Mouse (Mus musculus): ENCODE results near the gene Stx18.

Gene Stx18

DNA sequence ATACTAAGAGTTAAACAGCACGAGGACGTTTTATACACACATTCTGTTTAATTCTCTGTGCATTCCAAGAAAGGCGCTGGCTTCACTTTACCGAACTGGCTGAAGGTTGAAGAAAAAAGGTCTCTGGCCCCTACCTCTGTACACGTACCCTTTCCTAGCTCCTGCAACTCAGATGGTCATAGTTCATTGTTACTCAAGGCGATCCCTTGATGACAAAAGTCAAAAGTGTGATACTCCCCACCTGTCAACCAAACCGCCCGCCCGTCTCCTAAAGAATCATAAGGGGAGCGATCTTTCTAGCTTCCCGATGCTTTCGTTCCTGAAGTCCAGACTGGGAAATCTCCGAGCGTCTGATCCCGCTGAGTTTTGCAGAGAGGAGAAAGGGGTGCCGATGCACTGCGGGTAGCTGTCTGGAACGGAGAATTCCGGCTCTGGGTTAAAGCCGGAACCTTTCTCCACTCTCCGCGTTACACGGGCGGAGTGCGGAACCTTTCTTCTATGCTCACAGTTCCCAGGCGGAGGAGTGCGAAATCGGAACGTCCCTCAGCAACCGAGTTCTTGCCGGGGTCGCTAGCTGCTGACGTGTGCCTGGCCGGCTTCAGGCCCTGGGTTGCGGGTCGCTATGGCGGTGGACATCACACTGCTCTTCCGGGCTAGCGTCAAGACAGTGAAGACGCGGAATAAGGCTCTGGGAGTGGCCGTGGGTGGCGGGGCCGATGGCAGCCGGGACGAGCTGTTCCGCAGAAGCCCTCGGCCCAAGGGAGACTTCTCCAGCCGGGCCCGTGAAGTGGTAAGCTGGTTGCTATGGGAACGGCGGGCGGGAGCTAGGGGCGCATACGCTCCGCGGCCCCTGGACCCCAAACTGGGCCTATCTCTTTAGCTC lies at the start of gene Stx18:
Gene Stx18, plus strand, starts transcription at position 33 of the 883 bp plus-strand sequence.
- DNase-seq (ENCODE audit: low read depth, low spot score) = peak; percentile 63

DNA sequence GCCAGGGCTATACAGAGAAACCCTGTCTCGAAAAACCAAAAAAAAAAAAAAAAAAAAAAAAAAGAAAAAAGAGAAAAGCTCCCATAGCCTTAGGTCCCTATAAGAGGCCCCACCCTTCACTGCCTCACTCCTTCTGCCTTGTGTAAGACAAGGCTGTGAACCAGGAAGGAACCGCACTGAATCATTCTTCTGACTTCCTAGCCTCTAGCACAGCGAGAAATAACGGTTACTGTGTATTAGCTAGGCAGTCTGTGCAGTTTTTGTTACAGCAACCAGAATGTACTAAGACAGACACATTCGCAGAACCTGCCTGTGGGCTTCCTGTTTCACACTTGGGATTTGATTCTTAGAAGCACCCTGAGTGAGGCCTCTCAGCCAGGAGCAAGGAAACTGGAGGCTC lies 46.2 kb upstream of the Stx18 start:
- no peak for DNase-seq (ENCODE audit: low read depth, low spot score)

DNA sequence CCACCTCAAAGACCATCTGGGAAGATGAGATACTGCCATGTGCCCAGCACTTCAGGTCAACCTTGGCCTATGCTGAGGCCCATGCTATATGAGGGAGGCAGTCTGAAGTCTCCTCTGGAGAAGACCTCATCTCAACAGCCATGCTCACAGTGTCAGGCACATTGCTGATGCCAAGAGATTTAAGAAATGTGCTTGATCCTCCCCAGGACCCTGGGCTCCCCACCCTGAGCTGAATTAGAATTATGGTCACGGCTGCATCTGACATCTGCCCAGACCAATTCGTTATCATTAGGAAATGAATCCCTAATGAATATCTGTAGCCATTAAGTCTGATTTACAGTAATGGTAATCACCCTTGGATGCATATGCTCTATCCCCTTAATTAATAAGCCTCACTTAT lies 39.7 kb upstream of the Stx18 start:
- no peak for DNase-seq (ENCODE audit: low read depth, low spot score)

DNA sequence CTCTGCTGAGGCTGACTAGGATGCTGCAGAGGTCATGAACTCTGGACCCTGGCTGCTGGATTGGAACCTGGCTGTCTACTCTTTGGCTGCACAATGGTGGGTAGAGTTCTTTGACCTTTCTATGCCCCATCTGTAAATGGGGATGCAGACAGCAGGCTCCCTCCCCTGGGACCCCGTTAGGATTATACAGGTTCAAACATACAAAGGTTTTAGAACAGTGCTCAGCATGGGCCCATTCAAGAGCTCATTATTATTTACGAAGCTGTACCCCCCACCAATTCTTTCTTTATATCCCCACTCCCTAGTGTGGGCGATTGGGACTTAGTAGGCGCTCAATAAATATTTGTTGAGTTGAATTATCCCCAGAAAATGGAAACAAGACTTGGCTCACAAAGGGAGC lies 36.0 kb upstream of the Stx18 start:
- DNase-seq (ENCODE audit: low read depth, low spot score) = no peak

DNA sequence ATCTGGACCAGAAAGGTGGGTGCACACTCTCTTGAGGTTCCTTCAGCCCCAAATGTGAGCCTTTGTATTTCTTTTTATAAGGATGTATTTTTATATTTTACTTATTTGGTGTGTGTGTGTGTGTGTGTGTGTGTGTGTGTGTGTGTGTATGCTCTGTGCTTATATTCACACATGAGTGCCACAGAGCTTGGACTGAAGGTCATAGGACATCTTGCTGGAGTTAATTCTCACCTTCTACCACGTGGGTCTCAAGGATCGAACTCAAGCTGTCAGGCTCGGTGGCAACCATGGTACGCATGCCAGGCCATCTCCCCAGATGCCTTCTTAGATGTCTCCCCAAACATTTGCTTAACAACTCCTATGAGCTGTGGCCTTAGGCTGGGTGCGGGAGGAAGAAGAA lies 33.8 kb upstream of the Stx18 start:
- DNase-seq (ENCODE audit: low read depth, low spot score) = no peak

DNA sequence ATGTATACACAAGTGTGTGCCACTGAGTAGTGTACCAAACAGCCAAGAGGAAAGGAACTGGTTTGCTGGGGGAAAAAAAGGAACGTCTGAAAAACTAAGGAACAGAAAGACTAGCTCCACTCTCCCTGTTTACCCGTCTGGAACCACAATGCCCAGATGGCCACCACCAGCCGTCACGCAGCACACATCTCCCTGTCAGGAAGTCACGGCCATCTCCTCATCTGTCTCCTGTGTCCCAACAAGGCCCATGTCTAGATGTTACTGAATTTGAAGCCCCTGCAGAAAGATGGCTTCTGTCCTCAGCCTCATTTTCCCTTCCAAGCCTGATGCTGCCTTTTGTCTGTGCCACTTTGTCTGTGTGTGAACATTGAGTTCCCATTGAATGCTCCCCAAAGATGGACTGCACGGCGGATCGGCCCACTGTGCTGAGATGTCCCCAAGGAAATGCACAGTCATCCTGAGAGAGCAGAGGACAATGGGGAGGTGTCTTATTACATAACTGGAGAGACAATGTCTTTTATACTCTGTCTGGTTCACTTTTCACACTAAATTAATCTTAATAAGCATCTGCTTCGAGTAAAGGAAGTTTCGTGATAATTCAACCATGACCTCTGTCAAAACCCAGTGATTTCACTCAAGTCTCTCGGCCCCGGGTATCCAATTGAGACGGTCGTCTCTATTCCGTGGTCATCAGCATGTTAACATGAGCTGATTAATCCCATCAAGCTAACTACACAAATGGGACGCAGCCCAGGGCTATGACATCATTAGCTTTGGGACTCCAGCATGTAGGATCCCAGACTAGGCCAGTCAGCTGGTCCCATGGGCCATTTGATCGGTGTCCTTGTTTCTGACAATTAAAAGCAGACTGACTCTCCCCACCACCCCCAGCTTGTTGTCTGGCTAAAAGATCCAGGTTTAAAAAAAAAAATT lies 31.9 kb upstream of the Stx18 start:
- no peak for DNase-seq (ENCODE audit: low read depth, low spot score)

DNA sequence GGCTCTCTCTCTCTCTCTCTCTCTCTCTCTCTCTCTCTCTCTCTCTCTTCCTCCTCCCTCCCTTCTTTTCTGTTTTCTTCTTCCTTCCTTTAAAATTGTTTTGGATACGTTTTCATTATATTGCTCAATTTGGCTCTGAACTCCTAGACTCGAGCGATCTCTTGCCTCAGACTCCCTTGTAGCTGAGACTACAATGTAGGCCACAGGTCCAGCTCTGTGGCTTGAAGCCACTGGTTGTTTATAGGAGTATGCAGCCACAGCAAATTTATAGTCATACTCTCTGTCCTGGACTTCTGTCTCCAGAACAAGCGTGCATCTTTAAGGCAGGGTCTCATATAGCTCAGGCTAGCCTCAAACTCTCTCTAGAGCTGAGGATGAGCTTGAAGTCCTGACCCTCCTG lies 29.5 kb upstream of the Stx18 start:
- no peak for DNase-seq (ENCODE audit: low read depth, low spot score)

DNA sequence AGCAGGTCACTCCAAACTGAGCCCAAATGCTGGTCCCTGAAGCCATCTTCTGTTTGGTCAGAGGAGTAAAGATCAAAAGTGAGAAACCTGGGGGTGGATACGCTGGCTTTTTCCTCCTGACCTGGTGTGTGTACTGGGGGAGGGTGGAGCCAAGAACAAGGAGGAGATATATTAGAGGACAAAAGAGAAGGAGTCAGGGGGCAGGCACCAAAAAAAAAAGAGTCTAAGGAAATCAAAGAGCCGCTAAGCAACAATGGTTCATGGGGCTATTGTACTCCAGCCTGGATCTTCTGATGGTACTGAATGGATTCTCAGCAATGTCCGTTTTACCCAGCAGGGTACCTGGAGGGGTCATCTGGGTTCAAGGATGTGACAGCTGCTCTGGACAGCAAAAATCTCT lies 23.6 kb upstream of the Stx18 start:
- DNase-seq (ENCODE audit: low read depth, low spot score) = no peak

DNA sequence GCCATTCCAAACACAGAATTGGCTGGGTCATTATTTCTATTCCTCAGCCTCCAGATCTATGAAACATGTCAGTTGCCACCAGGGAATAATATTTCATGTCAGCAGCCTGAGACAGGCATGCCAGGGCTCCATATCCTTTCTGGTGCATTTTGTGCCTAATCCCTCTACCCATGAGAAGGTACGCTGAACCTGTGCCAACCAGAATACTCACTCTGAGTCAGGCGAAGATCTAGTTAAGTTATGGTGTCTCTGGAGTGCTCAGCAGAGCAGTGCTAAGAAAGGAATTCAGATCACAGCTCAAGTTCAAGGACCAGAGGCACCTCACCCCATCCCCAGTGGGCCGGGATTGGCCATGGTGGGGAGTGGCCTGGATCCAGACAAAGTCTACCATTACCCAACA lies 21.6 kb upstream of the Stx18 start:
- DNase-seq (ENCODE audit: low read depth, low spot score) = peak; percentile 28

DNA sequence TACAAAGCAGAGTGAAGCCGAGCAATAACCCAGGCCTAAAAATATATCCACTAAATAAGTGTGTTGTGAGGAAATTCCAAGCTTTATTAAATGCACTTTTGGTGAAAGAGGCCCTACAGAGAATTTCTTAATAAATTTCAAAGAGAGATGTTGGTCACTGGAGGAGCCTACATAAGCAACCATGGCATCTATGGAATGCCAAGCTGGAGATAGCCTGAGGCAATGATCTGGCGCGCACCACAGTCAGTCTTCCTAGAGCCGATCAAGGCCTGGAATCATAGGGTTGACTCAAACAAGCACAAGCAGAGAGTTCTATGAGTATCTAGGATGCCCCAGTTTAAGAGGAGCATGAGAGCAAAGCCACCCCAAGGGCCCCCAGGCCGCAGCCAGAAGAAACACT lies 10.9 kb upstream of the Stx18 start:
- no peak for DNase-seq (ENCODE audit: low read depth, low spot score)

DNA sequence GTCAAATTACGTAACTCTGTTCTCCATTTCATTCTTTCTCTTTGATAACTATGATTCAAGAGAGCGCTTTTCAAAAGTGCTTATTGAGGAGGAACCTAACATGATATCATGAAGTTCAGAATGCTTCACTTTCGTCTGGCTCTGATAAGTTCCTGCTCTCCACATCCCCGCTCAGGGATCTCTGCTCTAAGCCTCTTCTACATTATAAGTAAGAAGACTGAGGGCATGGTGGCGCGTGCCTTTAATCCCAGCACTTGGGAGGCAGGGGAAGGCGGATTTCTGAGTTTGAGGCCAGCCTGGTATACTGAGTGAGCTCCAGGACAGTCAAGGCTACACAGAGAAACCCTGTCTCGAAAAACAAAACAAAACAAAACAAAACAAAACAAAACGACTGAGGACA lies 268 bp upstream of the Stx18 start:
- DNase-seq (ENCODE audit: low read depth, low spot score) = no peak

DNA sequence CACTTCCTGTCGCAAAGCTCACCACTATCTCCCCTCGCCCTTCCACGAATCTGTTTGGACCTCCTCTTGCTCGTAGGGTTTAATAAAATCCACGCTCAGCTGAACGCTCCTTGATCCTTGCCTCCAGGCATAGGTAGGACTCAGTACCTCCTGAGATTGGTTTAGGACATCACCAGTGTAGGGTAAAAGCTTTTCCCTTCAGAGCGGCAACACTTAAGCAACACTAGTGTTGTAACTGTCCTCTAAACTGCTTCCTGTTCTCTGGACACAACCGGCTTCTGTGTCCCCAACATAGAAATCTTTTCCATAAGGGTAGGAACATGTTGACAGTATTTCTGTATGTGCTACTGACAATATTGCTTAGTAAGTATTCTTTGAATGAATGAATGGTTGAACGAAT lies 1.3 kb downstream of the Stx18 start:
- no peak for DNase-seq (ENCODE audit: low read depth, low spot score)

DNA sequence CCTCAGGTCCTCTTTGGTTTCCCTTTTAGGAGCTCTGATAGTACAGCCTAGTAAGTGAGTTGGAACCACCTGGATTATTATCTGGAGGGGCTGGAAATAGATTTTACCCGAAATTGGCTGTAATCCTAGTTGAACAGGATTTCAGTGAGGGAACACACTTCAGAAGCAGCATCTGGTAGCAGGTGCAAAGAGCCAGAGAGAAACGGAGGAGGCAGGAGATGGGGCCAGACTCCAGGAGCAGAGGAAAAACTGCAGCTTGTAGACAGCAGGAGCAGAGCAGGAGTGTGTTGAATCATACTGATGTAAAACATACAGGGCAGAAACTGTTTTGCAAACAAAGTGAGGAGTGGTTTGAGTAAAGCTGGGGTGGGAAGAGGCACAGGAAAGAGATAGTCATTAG lies 6.4 kb downstream of the Stx18 start:
- no peak for DNase-seq (ENCODE audit: low read depth, low spot score)

DNA sequence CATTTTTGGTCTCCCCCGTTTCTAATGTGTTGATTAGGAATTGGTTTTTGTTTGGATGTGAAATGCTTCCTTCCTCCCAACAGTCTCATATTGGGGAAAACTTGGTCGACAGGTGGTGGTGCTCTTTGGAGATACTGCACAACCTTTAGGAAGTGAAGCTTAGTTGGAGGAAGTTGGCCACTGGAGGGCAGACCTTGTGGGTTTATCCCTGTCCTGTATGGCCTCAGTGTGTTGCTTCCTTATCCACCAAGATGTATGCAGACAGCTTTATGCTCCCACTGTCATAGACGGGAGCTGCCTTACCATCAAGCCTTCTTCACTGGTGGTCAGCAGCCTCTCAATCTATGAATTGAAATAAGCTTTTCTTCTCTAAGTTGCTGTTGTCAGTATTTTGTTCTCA lies 9.6 kb downstream of the Stx18 start:
- no peak for DNase-seq (ENCODE audit: low read depth, low spot score)

DNA sequence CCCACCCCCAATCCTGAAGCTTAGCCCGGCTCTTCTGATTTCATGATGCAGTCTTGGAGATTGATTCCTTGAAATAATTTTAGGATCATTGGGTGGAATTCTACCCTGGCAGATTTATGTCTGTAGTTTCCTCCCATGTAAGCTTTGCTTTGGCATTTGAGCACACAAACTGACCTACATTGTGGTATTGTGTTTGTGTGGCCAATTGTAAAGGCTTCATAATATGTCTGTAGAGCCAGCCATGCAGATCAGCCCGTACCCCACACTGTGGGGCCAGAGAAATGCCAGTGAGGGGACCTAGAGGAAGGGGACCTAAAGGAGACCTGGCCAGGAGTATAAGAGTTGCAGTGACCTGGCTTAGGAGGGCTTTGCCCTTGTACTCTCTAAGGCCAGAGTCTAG lies 22.5 kb downstream of the Stx18 start:
- no peak for DNase-seq (ENCODE audit: low read depth, low spot score)

DNA sequence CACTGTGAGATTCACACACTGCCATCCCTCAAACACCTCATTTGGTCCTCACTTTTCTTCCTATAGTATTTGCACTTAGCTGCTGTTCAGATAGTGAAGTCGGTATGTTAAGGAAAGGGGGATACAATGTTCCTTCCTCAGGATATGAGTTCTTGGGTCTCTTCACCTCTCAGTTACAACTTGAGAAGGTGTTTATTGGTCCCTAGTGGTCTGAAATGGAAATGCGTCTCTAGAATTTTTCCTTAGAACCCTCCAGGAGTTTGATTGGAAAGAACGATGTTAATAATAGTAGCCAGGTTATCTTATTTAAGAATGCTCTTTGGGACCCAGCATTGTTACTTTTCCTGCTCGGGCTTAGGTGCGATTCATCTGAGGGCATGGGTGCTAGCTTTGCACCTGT lies 24.2 kb downstream of the Stx18 start:
- DNase-seq (ENCODE audit: low read depth, low spot score) = no peak

DNA sequence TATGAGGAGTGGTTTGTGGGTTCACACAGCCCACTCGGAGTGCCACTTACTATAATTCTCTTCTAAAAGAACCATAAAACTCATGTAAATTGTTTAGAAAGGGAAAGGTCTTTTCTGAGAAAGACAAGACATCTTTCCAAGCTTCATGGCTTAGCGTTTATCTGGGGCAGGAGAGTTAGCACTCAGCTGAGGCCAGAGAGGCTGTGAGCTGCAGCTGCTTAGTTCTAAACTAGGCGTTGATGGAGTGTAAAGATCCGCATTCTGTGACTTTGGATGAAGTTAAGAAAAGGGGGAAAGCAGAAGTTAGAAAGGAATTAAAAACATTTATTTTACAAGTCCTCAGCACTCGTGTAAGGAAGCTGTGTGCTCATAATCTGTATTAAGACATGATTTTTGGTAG lies 24.8 kb downstream of the Stx18 start:
- no peak for DNase-seq (ENCODE audit: low read depth, low spot score)

DNA sequence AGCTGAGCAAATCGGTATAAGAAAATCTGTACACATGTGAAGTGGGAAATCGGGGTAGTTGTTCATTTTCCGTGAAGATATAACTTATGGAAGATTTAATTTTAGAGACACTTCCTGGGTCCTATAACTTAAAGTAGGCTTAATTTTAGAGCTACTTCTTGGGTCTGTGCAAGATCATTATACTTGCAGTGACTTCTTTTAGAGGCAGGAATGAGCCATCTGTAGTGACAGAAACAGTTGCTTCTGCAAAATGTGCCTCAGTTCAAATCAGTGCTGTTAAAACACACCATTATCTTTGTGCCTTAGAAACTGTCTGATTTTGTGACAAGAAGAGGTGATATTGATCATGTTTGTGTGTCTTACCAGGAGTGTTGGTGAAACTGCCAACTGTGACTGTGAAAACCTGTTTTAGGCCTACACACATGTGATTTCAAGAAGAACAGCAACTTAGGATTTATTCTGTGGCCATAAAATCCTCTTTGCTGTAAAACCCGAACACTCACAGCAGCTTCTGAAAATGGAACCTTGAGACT lies 25.6 kb downstream of the Stx18 start:
- DNase-seq (ENCODE audit: low read depth, low spot score) = no peak

DNA sequence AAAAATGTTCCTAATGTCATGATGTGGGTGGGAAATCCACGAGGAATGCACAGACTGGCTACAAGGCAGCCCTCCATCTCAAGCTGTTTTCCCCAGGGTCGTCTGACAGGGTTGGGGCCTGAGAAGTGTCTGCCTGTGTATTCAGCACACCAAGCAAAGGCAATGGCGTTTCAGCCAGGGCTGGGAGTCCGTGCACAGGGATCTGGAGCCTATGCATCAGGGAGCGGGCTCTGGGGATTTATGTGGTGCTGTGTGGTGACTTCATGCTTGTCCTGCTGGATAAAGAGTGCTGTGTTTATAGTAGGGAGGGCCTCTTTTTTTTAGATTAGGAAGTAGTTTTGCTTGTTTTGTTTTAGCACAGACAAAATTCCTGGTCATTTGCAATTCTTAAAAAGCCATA lies 26.2 kb downstream of the Stx18 start:
- no peak for DNase-seq (ENCODE audit: low read depth, low spot score)

DNA sequence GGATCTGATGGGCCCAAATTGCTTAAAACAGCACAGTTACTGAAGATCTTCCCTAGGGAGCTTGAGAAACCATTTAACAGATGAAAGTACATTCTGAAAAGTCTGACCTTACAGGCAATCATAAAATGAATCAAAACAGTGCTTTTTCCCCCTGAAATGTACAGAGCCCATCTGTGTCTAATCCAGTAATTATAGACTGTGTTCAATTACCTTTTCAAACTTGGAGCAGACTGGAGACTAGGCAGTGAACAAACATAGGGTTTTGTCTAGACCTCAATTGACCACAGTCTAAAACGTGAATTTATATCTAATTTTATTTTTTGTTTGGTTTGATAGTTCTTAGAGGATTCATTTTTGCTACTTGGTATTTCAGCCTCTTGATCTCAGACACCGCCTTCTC lies 26.9 kb downstream of the Stx18 start:
- DNase-seq (ENCODE audit: low read depth, low spot score) = no peak

DNA sequence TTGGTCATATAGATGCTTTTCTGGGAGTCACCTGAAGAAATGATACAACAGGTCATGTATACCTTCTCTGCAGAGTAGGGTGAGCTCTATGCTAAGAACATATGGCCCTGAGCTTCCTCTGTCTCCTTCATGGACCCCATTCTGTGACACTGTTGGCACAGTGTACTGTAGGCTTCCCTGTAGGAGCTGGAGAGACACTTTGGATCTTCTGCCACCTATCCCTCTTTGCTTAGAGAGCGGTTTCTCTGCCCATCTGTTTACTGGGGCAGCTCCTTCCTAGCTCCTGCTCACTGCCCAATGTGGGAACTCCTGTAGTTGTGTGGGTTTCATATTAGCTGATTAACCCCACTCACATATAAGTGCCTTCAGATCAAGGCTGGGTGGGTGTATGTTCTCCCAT lies 28.1 kb downstream of the Stx18 start:
- no peak for DNase-seq (ENCODE audit: low read depth, low spot score)

DNA sequence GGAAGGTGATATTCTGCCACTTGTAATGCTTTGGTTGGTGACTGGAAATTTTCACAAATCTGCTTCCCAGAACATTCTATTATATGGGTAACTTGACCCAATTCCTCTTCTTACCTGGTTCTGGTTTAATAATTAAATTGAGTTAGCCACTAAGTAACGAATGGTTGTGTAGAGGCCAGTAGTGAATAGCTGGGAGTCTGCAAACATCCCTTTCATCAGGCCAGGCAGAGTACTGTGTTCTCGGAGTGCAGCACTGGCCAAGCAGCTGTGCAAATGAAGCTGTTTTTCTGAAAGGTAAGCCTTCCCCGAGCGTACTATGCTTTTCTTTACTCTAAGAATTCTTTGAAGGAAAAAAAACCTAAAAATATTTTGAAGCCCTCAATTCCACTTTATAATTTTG lies 37.8 kb downstream of the Stx18 start:
- DNase-seq (ENCODE audit: low read depth, low spot score) = no peak

DNA sequence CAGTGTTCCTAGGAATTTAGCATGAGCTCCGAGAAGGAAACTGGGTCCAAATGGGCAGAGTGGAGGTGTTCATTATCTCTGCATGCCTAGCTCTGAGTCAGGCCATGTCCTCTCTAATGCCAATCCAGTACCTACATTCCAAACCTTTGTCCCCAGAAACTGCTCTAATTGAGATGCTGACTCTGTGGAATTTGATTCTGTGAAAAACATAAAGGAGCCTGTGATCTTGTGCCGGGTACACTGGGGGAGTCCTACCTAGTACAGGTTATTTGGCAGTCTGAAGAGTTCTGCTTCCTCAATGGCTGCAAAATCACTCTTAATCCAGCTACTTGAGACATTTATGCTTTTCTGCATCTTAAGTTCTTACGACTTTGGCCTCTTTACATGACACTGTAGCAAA lies 40.0 kb downstream of the Stx18 start:
- no peak for DNase-seq (ENCODE audit: low read depth, low spot score)
